Mouse (Mus musculus) layer of hippocampus, adult 18-20 months (tissue): Measurements from ENCODE around the gene Dysf. TPM values are rescaled to one million over a fixed set of nuclear protein-coding genes. Genes with fewer than 3 reads are reported as not detected.
A peak's percentile ranks its signal among the peaks of the same experiment; 100 is the strongest.

Source experiments
- DNase-seq, 2 experiments: peaks; one replicate each; pipeline ENCODE4 v3.0.0; 2022; ENCODE audit warnings: low spot score in 2 of 2
- total RNA-seq, 2 experiments: library from RNA; stranded (reverse); gene quantifications; 2 replicates each; pipeline ENCODE4 v1.2.3; 2021

Gene Dysf
- total RNA-seq, 2 experiments from 2014 or later: 1.5 to 2.9 TPM

GRCm38 (mm10) chr6:84156481-84157025, 148.2 kb downstream of the Dysf start:
- DNase-seq: no peak

- DNase-seq: no peak
Measured at GRCm38 (mm10) chr6:84159046-84159445, 150.7 kb downstream of the Dysf start.

DNA sequence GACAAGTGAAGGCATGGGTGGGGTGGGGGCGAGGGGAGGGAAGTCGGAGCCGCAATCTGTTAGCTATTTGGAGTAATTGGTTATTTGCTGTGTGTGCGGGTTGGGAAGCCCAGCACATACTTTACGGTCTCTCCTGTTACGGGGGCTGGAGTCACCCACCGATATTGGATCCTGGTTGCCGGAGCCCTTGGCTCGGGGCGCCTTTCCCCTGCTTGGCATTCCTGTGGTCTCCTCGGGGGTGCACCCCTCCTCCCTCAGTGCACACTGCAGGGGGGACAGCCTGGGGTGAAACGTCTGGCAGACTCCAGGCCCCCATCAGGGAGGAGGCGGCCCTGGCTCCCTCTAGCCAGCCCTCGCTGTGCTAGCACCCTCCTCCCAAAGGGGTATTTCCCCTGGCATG, 159.2 kb downstream of the Dysf start:
- no peak for DNase-seq

GRCm38 (mm10) chr6:84168571-84168970, 160.2 kb downstream of the Dysf start:
- no peak for DNase-seq

- DNase-seq: no peak
Measured at GRCm38 (mm10) chr6:84173626-84174025, 165.2 kb downstream of the Dysf start.

GRCm38 (mm10) chr6:84178776-84179405, 170.5 kb downstream of the Dysf start:
- DNase-seq: no peak

- DNase-seq: no peak
Measured at GRCm38 (mm10) chr6:84181452-84181851, 173.1 kb downstream of the Dysf start.

DNA sequence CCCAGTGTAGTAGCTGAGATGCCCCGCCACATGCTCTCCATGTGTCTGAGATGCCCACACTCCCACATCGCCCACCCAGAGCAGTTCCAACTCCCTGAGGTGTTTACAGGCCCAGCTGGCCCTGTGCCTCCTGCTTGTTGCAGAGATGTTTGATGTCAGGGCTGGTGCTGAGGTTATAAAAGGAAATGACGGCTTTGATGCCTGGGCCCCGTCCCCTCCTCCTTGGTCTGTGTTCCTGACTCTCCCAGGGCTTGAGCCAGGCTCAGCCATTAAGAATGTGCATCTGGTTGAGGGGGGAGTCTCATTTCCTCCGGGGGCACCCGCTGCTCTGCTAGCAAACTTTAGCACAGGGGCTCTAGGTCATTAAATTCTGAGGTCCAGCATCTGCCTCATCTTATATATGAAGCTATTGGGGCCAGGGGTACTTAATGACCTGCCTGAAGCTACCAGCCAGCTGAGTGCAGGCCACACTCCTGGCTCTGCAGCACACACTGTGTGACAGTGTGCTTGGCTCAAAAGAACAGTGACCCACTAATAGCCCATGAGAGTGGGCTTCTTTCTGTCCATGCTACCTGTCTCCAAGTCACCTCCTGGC, 183.4 kb downstream of the Dysf start:
- DNase-seq: no peak

GRCm38 (mm10) chr6:84196511-84196910, 188.1 kb downstream of the Dysf start:
- no peak for DNase-seq

DNA sequence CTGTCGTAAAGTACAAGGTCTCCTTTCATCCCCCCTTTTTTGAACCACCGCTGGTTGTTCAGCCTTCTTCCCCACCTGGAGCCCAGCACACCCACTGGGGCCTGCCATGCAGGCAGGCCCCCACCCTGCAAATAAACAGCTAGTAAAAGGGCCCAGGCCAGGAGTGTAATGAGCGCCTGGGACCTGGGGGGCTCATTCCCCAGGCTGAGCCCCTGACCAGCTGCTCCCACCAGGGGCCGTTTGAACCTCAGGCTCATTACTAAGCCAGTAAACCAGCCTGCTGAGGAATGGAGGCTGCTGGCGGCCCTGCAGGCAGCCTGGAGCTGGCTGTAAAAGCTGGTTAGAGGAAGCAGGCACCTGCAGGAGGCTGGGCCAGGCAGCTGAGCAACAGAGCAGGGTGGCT, 189.4 kb downstream of the Dysf start:
- no peak for DNase-seq

GRCm38 (mm10) chr6:84201721-84202490, 193.5 kb downstream of the Dysf start:
- DNase-seq: no peak

DNA sequence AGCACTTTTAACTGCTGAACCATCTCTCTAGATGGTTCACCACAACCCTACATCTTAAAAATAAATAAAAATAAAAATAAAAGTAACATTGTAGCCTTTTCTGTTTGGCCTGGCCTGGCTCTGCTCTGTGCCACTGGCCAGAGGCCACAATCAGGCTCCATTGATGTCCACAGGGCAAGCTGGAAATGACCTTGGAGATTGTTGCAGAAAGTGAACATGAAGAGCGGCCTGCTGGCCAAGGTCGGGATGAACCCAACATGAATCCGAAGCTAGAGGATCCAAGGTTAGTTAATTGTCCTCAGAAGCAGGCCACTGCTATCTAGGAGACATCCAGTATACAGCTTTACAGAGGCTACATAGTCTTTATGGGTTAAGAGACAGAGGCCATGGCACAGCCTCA, 197.2 kb downstream of the Dysf start:
- no peak for DNase-seq

DNA sequence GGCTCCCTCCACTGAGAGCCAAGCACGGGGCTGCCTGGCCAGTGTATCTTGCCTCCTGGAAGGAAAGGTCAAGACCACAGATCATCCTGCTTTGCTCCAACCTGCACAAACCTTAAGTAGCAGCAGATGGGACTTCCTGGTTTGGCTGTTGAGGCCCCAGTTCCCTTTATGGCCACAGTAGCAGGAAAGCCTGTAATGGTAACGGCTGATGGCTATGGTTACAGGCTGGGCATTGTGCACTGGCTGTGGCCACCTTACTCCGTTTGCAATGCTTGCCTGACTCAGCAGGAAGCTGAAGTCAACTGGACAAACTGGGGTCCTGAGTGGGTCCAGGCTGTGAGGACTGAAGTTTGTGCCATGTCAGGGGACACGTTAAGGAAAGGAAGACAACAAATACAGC, 200.2 kb downstream of the Dysf start:
- DNase-seq: no peak

- no peak for DNase-seq
Measured at GRCm38 (mm10) chr6:84209736-84210434, 201.5 kb downstream of the Dysf start.

- no peak for DNase-seq
Measured at GRCm38 (mm10) chr6:84211473-84211872, 203.1 kb downstream of the Dysf start.

DNA sequence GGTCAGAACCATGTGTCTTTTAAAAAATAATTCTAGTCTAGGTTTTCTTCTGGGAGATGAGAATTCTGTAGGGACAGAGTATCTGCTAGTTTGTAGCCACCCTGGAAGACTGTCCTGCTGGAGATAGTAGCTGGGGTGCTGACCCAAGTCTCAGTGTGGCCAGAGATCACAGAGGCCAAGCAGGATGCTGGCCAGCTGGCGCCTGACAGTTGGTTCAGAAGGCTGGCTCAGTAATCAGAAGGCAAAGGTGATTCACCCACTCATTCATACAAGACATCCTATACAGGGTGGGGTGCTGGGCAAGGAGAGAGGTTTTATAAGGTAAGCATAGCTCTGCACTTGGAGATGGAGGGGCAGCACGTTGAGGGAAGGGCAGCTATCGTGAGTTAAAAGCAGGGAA, 204.7 kb downstream of the Dysf start:
- DNase-seq: no peak

GRCm38 (mm10) chr6:84217216-84217933, 209.0 kb downstream of the Dysf start:
- DNase-seq: no peak

GRCm38 (mm10) chr6:84219119-84219518, 210.7 kb downstream of the Dysf start:
- peak in 1 of 2 experiments; percentile 7 for DNase-seq

- DNase-seq: no peak
Measured at GRCm38 (mm10) chr6:84224861-84225260, 216.5 kb downstream of the Dysf start.

DNA sequence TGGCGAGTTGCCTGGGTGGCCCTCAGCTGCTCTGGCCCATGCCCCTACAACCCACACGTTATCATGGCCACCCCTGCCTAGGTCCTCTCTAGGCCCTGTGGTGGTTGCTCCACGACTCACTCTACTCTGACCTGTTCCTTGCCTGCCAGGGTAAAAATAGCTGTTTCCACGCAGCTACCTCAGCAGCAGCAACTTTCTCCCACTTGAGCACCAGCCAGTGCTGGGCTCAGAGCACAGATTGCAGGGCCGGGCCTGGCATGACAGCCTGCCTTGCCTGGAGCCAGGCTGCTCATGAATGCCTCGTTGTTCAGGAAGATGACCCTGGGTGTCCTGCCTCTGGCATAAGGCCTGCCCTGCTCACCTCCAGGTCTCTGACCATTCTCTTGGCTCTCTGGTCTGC, 217.2 kb downstream of the Dysf start:
- peak; percentile 62 to 73 for DNase-seq

DNA sequence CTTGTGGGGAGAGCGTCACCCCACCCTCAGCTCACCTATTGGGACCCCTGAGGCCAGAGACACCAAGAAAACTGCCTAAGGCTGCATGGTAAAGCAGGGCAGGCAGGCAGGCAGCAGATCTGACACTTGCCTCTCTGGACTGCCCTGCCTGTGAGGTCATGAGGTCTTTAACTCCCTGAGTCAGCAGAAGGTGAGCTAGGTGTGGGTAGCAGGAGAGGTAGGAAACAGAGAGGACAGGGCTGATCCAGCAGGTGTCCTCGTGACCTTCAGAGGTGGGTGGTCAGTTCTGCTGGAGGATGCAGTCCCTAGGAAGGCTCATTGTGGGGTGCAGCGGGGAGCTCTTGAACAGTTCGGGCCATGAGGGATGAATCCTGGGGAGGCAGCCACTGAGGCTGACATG, 219.8 kb downstream of the Dysf start:
- no peak for DNase-seq
